Mouse (Mus musculus) heart, postnatal 4 days (tissue): ENCODE data around the gene Sh2b1. TPM values are rescaled to one million over a fixed set of nuclear protein-coding genes. Genes with fewer than 3 reads are reported as not detected.
"Not testable (repeated sequence)": the region's sequence is repeated elsewhere in the genome, so short reads cannot be mapped to it uniquely, and the experiment has no call there.

Experiments
- DNase-seq: peaks from one replicate; pipeline ENCODE4 v3.0.0; 2021
- total RNA-seq, 2 experiments: library from RNA; stranded (reverse); gene quantifications; 2 replicates each; pipeline ENCODE4 v1.2.3; 2021

Sh2b1 gene
- 10 to 100 TPM; 47.1 to 51.4 TPM for total RNA-seq

DNA sequence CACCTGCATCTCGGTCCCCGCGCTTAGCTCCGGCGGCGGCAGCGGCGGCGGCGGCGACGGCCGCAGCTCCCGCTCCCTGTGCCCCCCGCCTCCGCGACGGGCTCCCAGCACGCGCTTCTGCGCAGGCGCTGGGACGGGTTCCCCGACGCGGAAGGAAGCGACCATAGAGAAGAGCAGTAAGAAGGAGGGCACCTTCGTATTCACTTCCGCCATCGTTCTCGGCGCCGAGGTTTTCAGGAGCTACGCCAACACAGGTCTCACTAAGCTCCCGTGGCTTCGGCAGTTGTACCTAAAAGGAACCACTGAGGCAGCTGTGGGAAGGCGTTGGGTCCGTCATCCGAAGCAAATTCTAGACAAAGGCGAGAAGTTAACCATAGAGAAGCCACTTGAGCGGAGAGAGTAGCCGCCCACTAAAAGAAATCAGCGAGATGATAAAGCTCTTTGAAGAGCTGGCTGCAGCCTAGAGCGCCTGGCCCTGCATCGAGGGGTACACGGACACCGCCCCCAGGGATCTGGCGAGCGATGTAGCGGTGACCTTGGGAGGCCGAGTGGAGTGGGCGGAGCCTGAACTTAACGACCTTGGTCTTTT is at the start of gene Sh2b1:
Gene Sh2b1, minus strand, starts transcription at position 432 of the 589 bp plus-strand sequence.
- DNase-seq: peak; percentile 91

- no peak for DNase-seq
Measured at GRCm38 (mm10) chr7:126523316-126523715, 48.1 kb upstream of the Sh2b1 start.

DNA sequence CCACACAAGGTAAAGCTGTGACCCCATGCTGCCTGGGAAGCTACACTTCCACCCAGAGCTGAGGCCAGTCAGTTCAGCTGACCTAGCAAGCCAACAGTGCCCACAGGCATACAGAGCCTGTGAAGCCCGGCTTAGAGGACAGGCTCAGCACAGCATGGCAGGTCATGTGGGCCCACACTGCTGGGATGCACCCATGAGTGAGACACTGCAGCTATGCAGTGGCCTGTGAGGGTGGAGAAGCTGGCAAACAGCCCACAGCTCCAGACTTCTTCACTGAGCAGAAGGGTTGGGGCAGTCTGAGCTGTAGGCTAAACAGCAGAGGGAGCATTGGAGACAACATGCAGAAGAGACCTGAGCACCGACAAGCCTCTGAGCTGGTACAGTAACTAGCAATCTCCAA is 44.3 kb upstream of the Sh2b1 start:
- peak; percentile 31 for DNase-seq

- no peak for DNase-seq
Measured at GRCm38 (mm10) chr7:126518261-126518941, 43.2 kb upstream of the Sh2b1 start.

GRCm38 (mm10) chr7:126511287-126511686 is 36.1 kb upstream of the Sh2b1 start:
- DNase-seq: no peak

GRCm38 (mm10) chr7:126507126-126507778 is 32.0 kb upstream of the Sh2b1 start:
- DNase-seq: no peak

GRCm38 (mm10) chr7:126504913-126505312 is 29.7 kb upstream of the Sh2b1 start:
- DNase-seq: no peak

- peak; percentile 99 for DNase-seq
Measured at GRCm38 (mm10) chr7:126503273-126503878, 28.2 kb upstream of the Sh2b1 start, which contains the start of gene Atxn2l. Gene Atxn2l (minus strand): TSS chr7:126503437.

DNA sequence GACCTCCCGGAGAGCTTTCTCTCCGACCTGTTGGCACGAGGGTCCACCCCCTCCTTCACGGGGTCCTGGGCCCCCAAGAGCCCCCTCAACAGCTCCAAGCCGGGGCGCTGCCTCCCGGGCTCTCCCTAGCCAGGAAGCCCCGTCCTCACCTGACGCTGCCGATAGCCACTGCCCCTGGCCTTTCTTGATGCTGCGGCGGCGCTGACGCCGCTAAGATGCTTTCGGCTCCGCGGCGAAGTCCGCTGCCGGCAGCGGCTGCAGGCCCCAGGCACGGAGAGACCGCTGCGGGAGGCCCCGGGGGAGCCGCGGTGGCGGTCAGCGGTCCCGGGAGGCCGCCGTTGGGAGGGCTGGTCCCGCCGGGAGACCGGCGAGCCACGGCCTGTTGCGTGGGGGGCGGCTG is 27.5 kb upstream of the Sh2b1 start:
- no peak for DNase-seq

- DNase-seq: peak; percentile 93
Measured at GRCm38 (mm10) chr7:126502023-126502741, 27.0 kb upstream of the Sh2b1 start.

DNA sequence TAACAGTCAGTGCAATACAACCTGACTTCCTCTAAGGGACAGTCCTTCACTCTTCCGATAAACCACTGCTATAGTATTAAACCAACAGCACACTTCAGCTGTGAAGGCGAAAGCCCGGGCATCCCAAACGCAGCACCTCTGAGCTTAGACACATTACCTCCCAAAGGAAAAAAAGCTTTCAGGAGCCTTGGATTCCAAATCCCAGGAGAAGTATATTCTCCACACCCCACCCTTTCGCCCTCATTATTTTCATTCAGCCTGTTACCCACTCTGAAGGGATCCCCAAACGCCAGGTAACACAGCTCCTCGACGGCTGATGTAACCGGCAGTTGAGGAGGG is 26.4 kb upstream of the Sh2b1 start:
- no peak for DNase-seq

DNA sequence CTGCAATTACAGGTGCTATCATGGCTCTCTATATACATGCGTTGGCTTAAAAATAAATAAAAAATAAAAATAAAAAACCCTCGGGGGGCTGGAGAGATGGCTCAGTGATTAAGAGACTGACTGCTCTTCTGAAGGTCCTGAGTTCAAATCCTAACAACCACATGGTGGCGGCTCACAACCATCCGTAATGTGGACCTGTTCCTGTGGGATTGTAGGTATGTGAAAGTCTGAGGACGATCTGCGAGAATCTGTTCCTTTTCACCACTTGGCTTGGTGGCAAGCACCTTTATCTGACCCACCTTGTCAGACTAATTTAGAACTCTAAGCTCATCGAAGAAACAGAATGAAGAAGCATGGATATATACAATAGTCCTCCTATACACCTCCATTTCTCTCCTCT is 24.2 kb upstream of the Sh2b1 start:
- no peak for DNase-seq

DNA sequence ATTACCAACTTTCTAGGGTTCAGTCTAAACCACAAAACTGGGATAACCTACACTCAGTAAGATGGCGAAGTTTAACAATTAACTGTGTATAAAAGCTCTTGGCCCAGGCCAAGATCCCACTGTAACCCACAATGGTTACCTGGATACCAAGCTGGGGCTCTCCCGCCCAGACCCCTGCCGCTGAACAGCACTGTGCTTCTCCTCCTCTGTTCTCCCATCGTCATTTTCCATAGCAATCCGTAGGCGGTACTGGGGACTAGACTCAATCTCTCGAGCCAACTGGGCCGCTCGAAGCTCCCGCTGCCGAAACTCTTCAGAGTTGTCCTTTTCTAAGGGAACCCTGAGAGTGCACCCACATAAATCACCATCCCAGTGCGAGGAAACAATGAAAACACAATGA is 22.7 kb upstream of the Sh2b1 start:
- DNase-seq: no peak

- no peak for DNase-seq
Measured at GRCm38 (mm10) chr7:126496475-126496874, 21.3 kb upstream of the Sh2b1 start.

- DNase-seq: no peak
Measured at GRCm38 (mm10) chr7:126494120-126494519, 18.9 kb upstream of the Sh2b1 start.

DNA sequence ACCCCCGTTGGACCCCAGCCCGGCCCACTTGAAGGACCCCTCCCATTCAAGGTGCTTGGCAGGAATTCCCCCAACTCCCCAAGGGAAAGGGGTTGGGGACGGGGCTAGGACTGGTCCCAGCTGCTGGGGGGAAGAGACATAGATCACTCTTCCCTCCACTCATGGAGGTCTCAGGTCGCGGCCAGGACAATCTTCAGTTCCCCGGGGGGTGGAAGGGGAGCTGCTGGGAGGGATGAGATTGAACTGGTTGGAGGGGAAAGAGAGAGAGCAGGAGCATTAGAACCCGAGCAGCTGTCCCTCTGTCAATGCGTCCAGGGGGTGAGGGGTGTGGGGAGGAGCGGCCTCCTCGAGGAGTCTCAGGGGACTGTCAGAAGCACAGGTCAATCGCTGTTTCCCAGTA is 16.7 kb upstream of the Sh2b1 start:
- DNase-seq: no peak

DNA sequence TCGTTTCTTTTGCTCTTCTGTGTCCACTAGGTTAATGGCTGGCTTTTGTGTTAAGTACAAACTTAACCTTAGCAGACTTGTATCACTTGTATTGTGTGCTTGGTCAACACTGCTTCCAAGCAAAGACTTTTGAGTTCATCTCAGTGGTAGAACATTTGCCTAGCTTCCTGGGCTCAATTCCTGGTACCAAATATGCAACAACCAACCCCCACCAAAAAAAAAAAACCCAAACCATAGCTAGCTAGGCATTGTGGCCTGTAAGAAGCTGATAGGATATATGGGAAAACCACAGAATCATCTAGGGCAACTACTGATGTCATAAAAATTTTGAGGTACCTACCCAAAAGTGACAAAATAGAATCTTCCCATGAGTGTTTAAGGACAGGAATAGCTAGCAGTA is 15.8 kb upstream of the Sh2b1 start:
- no peak for DNase-seq

- not testable (repeated sequence) for DNase-seq
Measured at GRCm38 (mm10) chr7:126487617-126488385, 12.6 kb upstream of the Sh2b1 start.

- peak; percentile 96 for DNase-seq
Measured at GRCm38 (mm10) chr7:126487052-126487483, 11.8 kb upstream of the Sh2b1 start, which contains the start of gene Tufm. Gene Tufm (plus strand): TSS chr7:126487361.

- DNase-seq: peak; percentile 85
Measured at GRCm38 (mm10) chr7:126482392-126482871, 7.2 kb upstream of the Sh2b1 start.

DNA sequence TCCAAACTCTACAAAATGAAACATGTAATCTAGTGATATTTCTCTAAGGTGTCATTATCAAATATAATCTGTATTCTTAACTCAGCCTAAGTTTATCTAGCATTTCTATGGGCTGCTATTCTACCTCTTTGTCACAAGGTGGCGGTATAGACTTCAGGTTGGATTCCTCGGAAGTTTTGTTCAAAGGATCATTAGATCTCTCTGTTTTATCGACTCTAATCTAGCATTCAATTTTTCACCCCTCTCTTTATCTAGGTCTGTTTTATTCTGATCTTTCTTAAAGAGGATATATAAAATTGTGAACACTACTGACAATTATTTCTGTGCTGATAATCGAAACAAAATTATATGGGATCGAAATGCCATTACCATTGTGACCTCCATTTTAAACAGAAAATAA is 6.5 kb upstream of the Sh2b1 start:
- DNase-seq: no peak

GRCm38 (mm10) chr7:126474486-126474955 is 703 bp downstream of the Sh2b1 start:
- no peak for DNase-seq
